ENCODE assay signal across 18 mouse cellular contexts in the genomic region with DNA sequence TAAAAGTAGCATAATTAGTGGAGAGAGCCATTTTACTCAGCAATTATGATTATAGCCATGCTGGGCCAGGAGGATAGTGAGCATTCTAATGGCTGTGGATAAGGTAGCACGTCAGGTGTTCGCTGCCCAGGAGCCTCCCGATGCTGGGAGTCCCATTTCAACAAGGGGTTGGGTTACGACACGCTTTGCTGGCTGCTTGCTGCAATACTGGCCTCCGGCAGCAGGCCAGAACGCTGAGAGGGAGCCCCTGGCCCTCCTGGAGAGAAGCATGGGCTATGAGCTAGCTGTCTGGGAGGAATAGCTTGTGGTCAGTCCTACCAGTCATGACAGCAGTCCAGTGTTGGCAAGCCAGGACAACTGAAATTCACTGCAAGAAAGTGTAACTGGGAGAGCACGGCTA.
DNase-seq lines count a peak whose midpoint lies in the region; ATAC-seq and TF ChIP-seq lines count a peak whose summit lies in the region.
"Had no signal": no experiment of that assay in that cellular context is flagged by ENCODE, and none has a peak within 500 bp of the region (broad histone marks: within the 10 kb centered on the region; RNA-seq: fewer than 3 reads in every experiment).

No protein-coding gene starts in this region.

- no peaks in the 10 kb centered on the region for H3K9me3 ChIP-seq in liver, embryonic 13.5 days (replicated peaks)
- H3K9me3 ChIP-seq: heart, embryonic 15.5 days; limb, embryonic 13.5 days; megakaryocyte, embryonic 14.5 days; neural tube, embryonic 15.5 days had no signal

- H3K4me2 ChIP-seq in liver, embryonic 13.5 days = no peak overlapping the region
- H3K4me2 ChIP-seq: heart, embryonic 15.5 days; hindbrain, embryonic 14.5 days; limb, embryonic 13.5 days; neural tube, embryonic 15.5 days had no signal

- no peaks in the 10 kb centered on the region; the same call in 1 of the 2 replicates for H3K4me1 ChIP-seq in lung, adult 2 months (ENCODE audit: control insufficient read depth, insufficient read depth, low read length)
- H3K4me1 ChIP-seq in liver, embryonic 13.5 days (replicated peaks) = no peaks in the 10 kb centered on the region; the same call in 1 of the 2 replicates
- no peaks in the 10 kb centered on the region for H3K4me1 ChIP-seq in cerebellum, adult 2 months (ENCODE audit: control insufficient read depth, insufficient read depth, low read length)
- H3K4me1 ChIP-seq: heart, embryonic 15.5 days; limb, embryonic 13.5 days; megakaryocyte, embryonic 14.5 days; neural tube, embryonic 15.5 days had no signal

- no peak overlapping the region; the same call in 1 of the 2 replicates for H3K27ac ChIP-seq in gastrocnemius, adult 2 months
- no peak overlapping the region for H3K27ac ChIP-seq in liver, embryonic 13.5 days
- no peak overlapping the region for H3K27ac ChIP-seq in cerebellum, adult 2 months (ENCODE audit: insufficient read depth, low read length)
- H3K27ac ChIP-seq: heart, embryonic 15.5 days; hindbrain, embryonic 14.5 days; limb, embryonic 13.5 days; neural tube, embryonic 15.5 days had no signal

- H3K4me3 ChIP-seq in gastrocnemius, adult 2 months = no peak overlapping the region
- no peak overlapping the region for H3K4me3 ChIP-seq in lung, adult 2 months (replicated peaks; ENCODE audit: extremely low read depth, low read depth, low read length)
- H3K4me3 ChIP-seq in liver, embryonic 13.5 days (replicated peaks) = no peak overlapping the region
- H3K4me3 ChIP-seq in cerebellum, adult 2 months (replicated peaks; ENCODE audit: insufficient read depth, low read depth, low read length) = no peak overlapping the region
- H3K4me3 ChIP-seq: erythroblast, embryonic 14.5 days; heart, embryonic 15.5 days; limb, embryonic 13.5 days; megakaryocyte, embryonic 14.5 days; neural tube, embryonic 15.5 days had no signal

- TF ChIP-seq POLR2A in lung, adult 2 months (IDR thresholded peaks at IDR 0.05; ENCODE audit: borderline replicate concordance, extremely low read depth, low read depth, low read length) = no peak
- TF ChIP-seq POLR2A in cerebellum, adult 2 months (IDR thresholded peaks at IDR 0.05; ENCODE audit: borderline replicate concordance, insufficient read depth, low read length) = no peak

- intact Hi-C loops in gastrocnemius, adult 2 months (cut with DNase I) = no loop called here

- peak; percentile 62 for DNase-seq in gastrocnemius, adult 2 months
- DNase-seq in gastrocnemius, postnatal 4 days (ENCODE audit: low spot score in 2 of 2) = no peak
- peak; percentile 16 for DNase-seq in lung, adult 2 months
- no peak for DNase-seq in lung, postnatal 25 days (ENCODE audit: low spot score)
- no peak for DNase-seq in liver, embryonic 13.5 days
- DNase-seq in yolk sac, embryonic 10.5 days (ENCODE audit: low spot score) = peak; percentile 26
- no peak for DNase-seq in cerebellum, adult 2 months
- DNase-seq: embryo, embryonic 11 days; gastrocnemius, postnatal 36 days; right cerebral cortex, adult 18-20 months had no signal

- H3K36me3 ChIP-seq in liver, embryonic 13.5 days = no peaks in the 10 kb centered on the region
- H3K36me3 ChIP-seq: heart, embryonic 15.5 days; limb, embryonic 13.5 days; neural tube, embryonic 15.5 days had no signal

- 0 out of 2 replicates have a peak, but pooled peaks have one; percentile 26 for ATAC-seq in liver, embryonic 13.5 days (ENCODE audit: low read depth)
- no peak for ATAC-seq in monocyte, adult 5-6 weeks (replicated peaks; ENCODE audit: insufficient number of reproducible peaks, low FRiP score, low TSS enrichment, poor library complexity, severe bottlenecking)
- ATAC-seq: forebrain, embryonic 16.5 days had no signal

- H3K27me3 ChIP-seq in liver, embryonic 13.5 days = no peaks in the 10 kb centered on the region
- H3K27me3 ChIP-seq in cerebellum, adult 2 months (ENCODE audit: control insufficient read depth, insufficient read depth, low read length) = no peaks in the 10 kb centered on the region; the same call in 1 of the 2 replicates
- H3K27me3 ChIP-seq: heart, embryonic 15.5 days; limb, embryonic 13.5 days; megakaryocyte, embryonic 14.5 days; neural tube, embryonic 15.5 days had no signal

- 58% methylated on average over 8 of the region's 8 CpGs for WGBS in lung, adult 2 months
- 64% methylated on average over 8 of the region's 8 CpGs for WGBS in liver, embryonic 13.5 days (ENCODE audit: insufficient replicate concordance)
- WGBS in cerebellum, adult 2 months = 52% methylated on average over 8 of the region's 8 CpGs

- no peak for TF ChIP-seq CTCF in gastrocnemius, adult 2 months (IDR thresholded peaks at IDR 0.05)
- no peak for TF ChIP-seq CTCF in lung, adult 2 months (IDR thresholded peaks at IDR 0.05; ENCODE audit: insufficient read depth, low read length)
- no peak for TF ChIP-seq CTCF in cerebellum, adult 2 months (IDR thresholded peaks at IDR 0.05; ENCODE audit: borderline replicate concordance, insufficient read depth, low read depth, low read length)

- no peak overlapping the region for H3K9ac ChIP-seq in liver, embryonic 13.5 days
- H3K9ac ChIP-seq: heart, embryonic 15.5 days; hindbrain, embryonic 14.5 days; limb, embryonic 13.5 days; neural tube, embryonic 15.5 days had no signal

Comparison
In these comparisons a context has a peak if more than half of its experiments do, and no peak if none do; other contexts are left out.
1. DNase-seq: peak in gastrocnemius, adult 2 months (single experiment), lung, adult 2 months (single experiment) and yolk sac, embryonic 10.5 days (single experiment); none in gastrocnemius, postnatal 4 days (0 of 2), lung, postnatal 25 days (single experiment), liver, embryonic 13.5 days (single experiment) and cerebellum, adult 2 months (0 of 2).